Mouse (Mus musculus) frontal cortex, postnatal 14 days (tissue): ENCODE data around the gene Aebp2.

Experiments
- DNase-seq, 2 experiments: peaks; one replicate each; pipeline ENCODE4 v3.0.0; 2022; ENCODE audit warnings: low spot score in 2 of 2

The Aebp2 gene

DNA sequence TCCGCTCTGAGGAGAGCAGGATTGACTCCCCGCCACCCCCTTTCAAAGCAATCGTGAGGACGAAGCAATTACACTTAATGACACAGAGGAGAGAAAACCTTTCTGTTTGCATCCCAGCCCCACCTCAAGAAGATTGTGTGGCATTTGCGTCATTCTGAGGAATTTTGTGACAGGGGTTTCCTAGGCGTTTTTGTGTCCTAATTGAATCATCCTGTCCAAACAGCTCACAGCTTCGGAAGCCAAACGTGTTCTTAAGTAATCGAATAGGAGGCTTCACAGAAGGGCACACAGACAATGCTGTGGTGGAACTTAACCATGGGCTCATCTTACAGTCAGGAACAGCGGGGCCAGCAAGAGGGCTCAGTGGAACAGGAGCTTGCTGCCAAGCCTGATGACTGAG, 15.9 kb upstream of the Aebp2 start:
- DNase-seq, result no peak

- DNase-seq, result no peak
Observed at GRCm38 (mm10) chr6:140608666-140609065, 13.8 kb upstream of the Aebp2 start.

DNA sequence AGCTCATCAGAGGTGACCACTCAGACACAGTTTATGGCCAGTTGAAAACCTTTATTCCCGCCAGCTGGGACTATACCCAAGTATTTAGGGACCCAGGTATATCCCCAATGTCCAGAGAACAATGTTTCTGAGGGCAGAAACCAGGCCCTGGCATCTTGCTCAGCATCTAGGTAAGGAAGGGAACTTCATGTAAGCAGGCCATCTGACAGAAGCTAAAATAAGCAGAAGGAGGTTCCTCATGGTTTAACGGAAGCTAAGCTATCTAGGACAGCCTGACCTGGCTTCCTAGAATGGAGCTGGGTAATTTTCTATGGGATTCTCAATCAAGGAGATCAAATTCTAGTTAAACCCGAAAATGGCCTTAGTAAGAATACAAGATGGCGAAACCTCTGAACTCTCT, 12.9 kb upstream of the Aebp2 start:
- no peak for DNase-seq

DNA sequence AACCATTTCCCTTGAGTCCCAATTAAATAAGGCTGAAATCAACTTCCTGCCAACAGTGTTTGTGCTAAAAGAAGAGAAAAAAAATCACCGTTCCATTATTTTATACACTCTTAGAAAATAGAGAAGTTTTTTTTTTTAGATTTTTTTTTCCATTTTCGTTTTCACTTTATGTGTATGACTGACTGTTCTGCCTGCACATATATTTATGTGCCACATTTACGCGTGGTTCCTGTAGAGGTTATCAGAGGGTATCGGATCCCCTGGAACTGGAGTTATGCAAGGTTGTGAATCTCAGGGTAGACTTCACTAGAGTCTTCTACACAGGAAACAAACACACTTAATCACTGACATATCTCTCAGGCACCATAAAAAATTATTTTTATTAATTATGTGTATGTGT, 12.3 kb upstream of the Aebp2 start:
- no peak for DNase-seq

- DNase-seq, result no peak
Observed at GRCm38 (mm10) chr6:140611282-140611681, 11.2 kb upstream of the Aebp2 start.

- DNase-seq, result no peak
Observed at GRCm38 (mm10) chr6:140611893-140612473, 10.5 kb upstream of the Aebp2 start.

DNA sequence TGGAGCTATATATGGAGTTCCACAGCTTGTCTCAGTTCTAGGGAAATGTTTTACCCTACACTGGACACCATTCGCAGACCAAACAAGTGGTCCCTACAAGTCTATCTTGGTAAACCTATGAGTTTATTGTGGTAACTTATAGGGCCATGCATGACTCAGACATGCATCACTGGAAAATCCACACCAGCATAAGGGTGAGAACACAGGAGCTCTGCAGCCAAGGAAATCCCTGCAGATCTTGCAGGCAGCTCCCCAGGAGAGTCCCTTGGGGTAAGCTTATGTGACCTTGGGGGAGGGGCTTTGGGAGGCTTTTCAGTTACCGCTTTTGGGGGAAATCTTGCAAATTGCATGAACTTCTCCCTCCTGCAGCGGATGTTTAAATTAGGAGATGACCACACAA, 8.6 kb upstream of the Aebp2 start:
- no peak for DNase-seq

DNA sequence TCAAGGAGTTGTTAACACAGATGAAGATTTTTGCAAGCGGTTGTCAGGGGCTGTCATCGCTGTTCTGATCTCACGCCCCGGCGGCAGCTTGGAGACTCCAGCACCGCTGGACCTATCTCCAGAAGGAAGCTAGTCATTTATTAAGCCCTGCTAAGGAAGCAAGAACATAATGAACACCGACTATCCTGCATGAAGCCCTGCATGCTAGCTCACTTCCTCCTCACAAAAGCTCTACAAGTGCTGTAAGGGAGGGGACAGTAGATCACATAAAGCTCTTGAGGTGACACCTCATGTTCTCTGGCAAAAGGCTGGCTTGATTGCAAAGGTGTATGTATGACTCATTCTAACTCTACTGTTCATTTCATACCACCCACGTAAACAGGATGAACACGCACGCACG, 7.8 kb upstream of the Aebp2 start:
- DNase-seq, result no peak

DNA sequence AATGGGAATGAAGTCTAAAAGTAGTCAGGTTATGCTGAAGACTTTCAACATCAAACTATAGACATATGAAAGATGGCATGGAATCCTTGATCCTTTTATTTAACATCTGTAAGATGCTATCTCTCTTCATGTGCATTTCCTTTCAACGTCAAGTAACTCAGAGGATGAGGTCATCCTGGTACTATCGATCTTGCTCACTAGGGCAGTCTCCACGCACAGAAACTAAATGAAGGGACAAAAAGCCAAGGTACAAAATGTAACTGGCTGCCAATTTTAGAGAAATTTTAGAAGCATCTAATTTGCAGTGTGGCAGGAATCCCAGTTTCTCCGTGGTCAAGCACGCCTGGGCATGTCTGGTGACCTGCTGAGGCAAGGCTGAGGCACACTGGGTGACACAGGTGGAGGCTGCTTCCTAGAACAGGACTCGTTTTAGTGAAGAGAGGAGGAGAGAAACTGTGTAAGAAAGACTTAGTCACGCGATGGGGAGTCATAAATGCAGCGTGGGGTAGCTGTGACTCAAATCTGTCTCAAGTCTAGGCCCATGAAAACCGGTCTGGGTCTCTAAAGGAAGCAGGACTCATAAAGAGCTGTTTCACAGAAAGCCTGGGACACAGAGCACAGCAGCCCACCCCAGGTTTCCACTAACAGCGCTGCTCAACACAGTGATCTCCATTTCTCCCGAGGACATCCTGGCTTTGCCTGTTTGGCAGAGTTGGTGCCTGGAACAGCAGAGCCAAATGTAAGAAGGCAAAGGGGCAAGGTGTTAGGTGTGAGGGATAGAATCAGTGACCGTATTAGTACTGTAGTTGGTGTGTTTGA, 1.7 kb upstream of the Aebp2 start:
- DNase-seq, result no peak

- DNase-seq, result no peak
Observed at GRCm38 (mm10) chr6:140621622-140622021, 841 bp upstream of the Aebp2 start.

DNA sequence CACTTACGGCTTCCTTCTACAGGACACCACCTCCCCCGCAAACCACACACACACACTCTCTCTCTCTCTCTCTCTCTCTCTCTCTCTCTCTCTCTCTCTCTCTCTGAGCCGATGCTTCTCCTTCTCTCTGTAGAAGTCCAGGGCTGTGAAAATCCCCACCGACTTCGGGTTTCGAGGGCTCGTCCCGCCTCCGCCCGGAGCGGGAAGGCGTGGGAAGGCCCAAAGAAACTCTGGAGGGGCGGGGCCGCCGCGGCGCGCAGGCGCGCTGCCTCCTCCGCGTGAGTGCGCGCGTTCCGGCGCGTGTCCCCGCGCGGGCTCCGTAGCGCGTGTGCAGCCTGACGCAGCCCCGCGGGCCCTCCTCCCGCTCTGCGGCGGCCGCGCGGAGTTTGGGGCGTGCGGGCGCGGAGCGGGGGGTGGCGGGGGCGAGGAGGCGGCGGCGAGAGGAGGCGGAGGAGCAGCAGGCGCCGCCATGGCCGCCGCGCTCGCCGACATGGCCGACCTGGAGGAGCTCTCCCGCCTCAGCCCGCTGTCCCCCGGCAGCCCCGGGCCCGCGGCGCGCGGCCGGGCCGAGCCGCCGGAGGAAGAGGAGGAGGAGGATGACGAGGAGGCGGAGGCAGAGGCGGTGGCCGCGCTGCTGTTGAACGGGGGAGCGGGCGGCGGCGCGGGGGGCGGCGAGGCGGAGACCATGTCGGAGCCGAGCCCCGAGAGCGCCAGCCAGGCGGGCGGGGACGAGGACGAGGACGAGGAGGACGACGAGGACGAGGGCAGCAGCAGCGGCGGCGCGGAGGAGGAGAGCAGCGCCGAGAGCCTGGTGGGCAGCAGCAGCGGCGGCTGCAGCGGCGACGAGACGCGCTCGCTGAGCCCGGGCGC, 998 bp downstream of the Aebp2 start:
- peak; percentile 88 to 90 for DNase-seq

DNA sequence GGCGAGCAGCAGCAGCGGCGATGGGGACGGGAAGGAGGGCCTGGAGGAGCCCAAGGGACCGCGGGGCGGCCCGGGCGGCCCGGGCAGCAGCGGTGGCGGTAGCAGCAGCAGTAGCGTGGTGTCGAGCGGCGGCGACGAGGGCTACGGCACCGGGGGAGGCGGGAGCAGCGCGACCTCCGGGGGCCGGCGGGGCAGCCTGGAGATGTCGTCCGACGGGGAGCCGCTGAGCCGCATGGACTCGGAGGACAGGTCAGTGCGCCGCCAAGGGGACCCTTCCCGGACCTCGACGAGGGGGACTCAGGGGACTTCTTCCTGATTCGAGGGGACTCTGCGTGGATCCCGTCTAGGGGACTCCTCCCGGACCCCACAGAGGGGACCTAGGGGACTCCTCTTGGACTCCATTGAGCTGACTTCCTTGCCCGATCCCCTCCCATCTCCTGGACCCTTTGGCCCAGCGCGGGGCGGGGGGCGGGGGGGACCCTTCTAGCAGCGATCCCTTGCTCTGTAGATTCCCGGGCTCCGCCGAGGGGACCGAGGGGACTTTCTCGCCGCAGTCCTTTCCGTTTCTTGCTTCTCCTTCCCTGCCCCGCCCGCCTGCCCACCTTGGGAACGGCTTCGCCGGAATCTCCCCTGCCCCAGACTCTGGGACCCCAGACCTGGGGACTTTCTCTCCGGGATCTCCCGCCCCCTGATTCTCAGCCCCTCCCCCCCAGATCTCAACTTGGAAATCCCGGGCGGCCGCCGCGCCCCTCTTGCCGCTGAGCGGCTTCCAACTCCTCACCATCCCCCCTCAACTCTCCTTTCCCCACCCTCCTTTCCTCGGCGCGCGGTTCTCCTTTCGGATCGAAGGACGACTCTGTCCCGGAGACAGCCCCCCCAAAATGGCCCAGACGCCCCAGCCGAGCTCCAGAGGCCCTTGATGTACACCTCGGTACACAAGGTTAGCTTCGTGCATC, 1.9 kb downstream of the Aebp2 start:
- peak in 1 of 2 experiments; percentile 29 for DNase-seq

GRCm38 (mm10) chr6:140629176-140629859, 6.9 kb downstream of the Aebp2 start:
- DNase-seq, result no peak

GRCm38 (mm10) chr6:140630306-140630705, 7.8 kb downstream of the Aebp2 start:
- no peak for DNase-seq

- no peak for DNase-seq
Observed at GRCm38 (mm10) chr6:140633616-140634015, 11.2 kb downstream of the Aebp2 start.

- DNase-seq, result no peak
Observed at GRCm38 (mm10) chr6:140636290-140636689, 13.8 kb downstream of the Aebp2 start.

- no peak for DNase-seq
Observed at GRCm38 (mm10) chr6:140642010-140642409, 19.5 kb downstream of the Aebp2 start.

GRCm38 (mm10) chr6:140642655-140643054, 20.2 kb downstream of the Aebp2 start:
- no peak for DNase-seq

GRCm38 (mm10) chr6:140645931-140646330, 23.5 kb downstream of the Aebp2 start:
- DNase-seq, result no peak

DNA sequence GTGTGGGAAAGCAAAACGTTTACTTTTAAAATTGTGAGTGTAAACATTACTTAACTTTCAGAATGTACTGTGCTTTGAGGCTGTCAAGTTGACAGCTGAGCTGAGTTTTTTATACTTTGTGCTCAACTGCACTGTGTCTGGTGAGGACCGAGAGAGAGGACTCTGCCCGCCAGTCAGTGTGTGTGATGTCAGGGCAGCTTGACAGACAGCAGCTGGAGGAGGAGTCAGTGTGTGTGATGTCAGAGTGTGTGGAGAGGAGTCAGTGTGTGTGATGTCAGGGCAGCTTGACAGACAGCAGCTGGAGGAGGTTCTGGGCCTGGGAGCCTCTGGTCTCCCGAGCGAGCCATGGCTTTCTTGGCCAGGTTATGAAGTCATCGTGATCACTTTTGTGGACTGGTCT, 24.4 kb downstream of the Aebp2 start:
- DNase-seq, result no peak

GRCm38 (mm10) chr6:140649812-140650211, 27.3 kb downstream of the Aebp2 start:
- no peak for DNase-seq
